Mouse (Mus musculus): ENCODE data around the gene Ugt1a5. TPM values are rescaled to one million over a fixed set of nuclear protein-coding genes. Genes with fewer than 3 reads are reported as not detected.
"Not testable (repeated sequence)": the region's sequence is repeated elsewhere in the genome, so short reads cannot be mapped to it uniquely, and the experiment has no call there.

The Ugt1a5 gene
- polyA plus RNA-seq, 1 experiment, result not detected

DNA sequence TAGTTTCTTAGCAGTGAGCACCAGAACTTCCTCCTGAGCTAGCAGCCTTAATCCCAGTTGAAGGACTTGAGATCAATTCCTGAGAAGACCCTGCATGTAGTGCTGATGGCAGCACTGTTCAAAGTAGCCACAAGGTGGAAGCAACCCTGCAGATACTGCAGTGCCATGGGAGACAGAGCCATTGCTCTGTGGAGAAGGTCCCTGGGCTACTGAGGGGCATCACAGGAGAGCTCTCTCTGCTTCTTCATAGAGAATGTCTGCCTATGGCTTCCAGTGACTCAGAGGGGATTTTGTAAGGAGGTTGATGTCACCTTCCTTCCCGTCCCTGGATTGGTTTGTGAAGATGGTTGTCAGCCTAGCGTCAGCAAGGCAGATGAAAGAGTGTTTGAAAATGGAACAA lies 15.7 kb upstream of the Ugt1a5 start:
- not testable (repeated sequence) for H3K27me3 ChIP-seq (ENCODE audit: control insufficient read depth, insufficient read depth, insufficient read length); H3K4me2 ChIP-seq (ENCODE audit: low read depth); H3K36me3 ChIP-seq (ENCODE audit: control insufficient read depth, insufficient read depth); H3K79me2 ChIP-seq (ENCODE audit: control insufficient read depth, insufficient read depth); H3K4me3 ChIP-seq; H3ac ChIP-seq (ENCODE audit: control insufficient read depth, insufficient read length)

DNA sequence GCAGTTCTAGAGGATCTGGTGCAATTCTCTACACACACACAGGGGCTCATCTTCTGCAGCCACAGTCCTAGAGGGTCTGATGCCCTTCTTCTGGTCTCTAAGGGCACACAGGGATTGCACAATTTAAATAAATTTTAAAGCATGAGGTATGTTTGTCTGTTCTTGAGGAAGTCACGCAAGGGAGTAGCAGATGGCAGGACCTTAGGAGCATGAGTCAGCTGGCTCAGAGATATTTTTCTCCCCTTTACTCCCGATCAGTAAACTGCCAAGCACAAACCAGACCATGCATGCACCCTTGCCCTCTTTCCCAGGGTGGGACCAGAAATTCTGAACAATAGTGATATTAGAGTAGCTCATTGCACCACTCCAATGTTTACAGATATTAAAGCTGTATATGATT lies 7.4 kb upstream of the Ugt1a5 start:
- TF ChIP-seq MAX (IDR thresholded peaks at IDR 0.05; ENCODE audit: low read depth), result no peak
- TF ChIP-seq USF1 (IDR thresholded peaks at IDR 0.05; ENCODE audit: low read depth), result no peak
- TF ChIP-seq POLR2A (IDR thresholded peaks at IDR 0.05; ENCODE audit: insufficient read length, low read depth), result no peak
- no peak for TF ChIP-seq MYOD1 (IDR thresholded peaks at IDR 0.05; ENCODE audit: control insufficient read depth in 1 of 3, insufficient read length in 2 of 3, low read depth in 2 of 3)
- no peak for TF ChIP-seq MYOG (IDR thresholded peaks at IDR 0.05; ENCODE audit: control insufficient read depth in 1 of 3, insufficient read depth in 1 of 3, insufficient read length in 2 of 3, low read depth in 2 of 3)
- no peak for TF ChIP-seq SRF (IDR thresholded peaks at IDR 0.05; ENCODE audit: control insufficient read depth, insufficient read length, low read depth)
- no peak for TF ChIP-seq POLR2AphosphoS2 (IDR thresholded peaks at IDR 0.05; ENCODE audit: insufficient read length, low read depth)
- Histone ChIP-seq H3K4me3 (no peak overlapping the region), H3ac (ENCODE audit: control insufficient read depth, insufficient read length) (no peak overlapping the region), H3K36me3 (ENCODE audit: control insufficient read depth, insufficient read depth) (no peaks in the 10 kb centered on the region), H3K4me2 (ENCODE audit: low read depth) (no peak overlapping the region), H3K27me3 (ENCODE audit: control insufficient read depth, insufficient read depth, insufficient read length) (no peaks in the 10 kb centered on the region), H3K79me2 (ENCODE audit: control insufficient read depth, insufficient read depth) (no peaks in the 10 kb centered on the region)

DNA sequence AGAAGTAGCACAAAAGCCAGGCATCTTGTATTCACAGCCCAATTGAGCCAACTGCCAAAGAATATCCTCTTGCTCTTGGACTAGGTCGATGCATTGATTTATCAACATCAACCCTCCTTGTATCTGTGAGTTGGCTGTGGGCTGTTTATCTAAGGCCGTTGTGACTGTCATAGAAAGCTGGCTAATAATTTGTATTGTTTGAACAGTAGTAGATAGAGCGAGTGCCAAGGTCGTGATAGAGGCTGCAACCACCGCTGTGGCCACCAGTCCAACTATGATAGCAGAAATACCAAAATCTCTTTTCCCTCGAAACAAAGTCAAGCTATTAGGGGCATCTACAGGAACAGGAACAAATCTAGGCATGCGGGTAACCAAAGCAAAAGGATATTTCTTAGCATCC lies 6.4 kb downstream of the Ugt1a5 start:
- not testable (repeated sequence) for H3K4me2 ChIP-seq (ENCODE audit: low read depth); H3ac ChIP-seq (ENCODE audit: control insufficient read depth, insufficient read length); H3K4me3 ChIP-seq; H3K79me2 ChIP-seq (ENCODE audit: control insufficient read depth, insufficient read depth); H3K36me3 ChIP-seq (ENCODE audit: control insufficient read depth, insufficient read depth); H3K27me3 ChIP-seq (ENCODE audit: control insufficient read depth, insufficient read depth, insufficient read length)

DNA sequence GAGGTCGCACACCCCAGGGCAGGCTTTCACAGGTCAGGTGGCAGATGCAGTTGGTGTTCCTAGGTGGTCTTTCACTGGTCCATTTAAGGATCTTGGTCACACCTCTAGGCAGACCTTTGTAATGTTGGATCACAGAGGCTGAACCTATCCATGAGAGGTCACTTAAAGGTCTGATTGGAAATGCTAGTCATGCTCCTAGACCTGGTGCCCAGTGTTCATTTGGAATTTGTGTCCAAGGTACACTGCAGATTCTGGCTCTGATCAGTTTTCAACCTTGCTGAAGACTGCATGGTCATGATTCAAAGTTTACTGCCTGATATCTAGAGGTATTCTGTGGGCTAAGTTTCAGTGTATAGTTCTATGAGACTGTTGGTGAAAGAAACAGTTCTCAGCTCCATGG lies 13.8 kb downstream of the Ugt1a5 start:
- Histone ChIP-seq H3K27me3 (ENCODE audit: control insufficient read depth, insufficient read depth, insufficient read length) (peaks cover 3% of the 10 kb centered on the region), H3K36me3 (ENCODE audit: control insufficient read depth, insufficient read depth) (no peaks in the 10 kb centered on the region), H3K4me2 (ENCODE audit: low read depth) (no peak overlapping the region), H3ac (ENCODE audit: control insufficient read depth, insufficient read length) (no peak overlapping the region), H3K4me3 (no peak overlapping the region), H3K79me2 (ENCODE audit: control insufficient read depth, insufficient read depth) (no peaks in the 10 kb centered on the region)
- no peak for TF ChIP-seq TCF3 (IDR thresholded peaks at IDR 0.05; ENCODE audit: insufficient read length, low read depth)
- no peak for TF ChIP-seq CEBPB (IDR thresholded peaks at IDR 0.05; ENCODE audit: insufficient read depth, poor library complexity, severe bottlenecking)
- no peak for TF ChIP-seq MYOG (IDR thresholded peaks at IDR 0.05; ENCODE audit: control insufficient read depth in 1 of 3, insufficient read depth in 1 of 3, insufficient read length in 2 of 3, low read depth in 2 of 3)
- no peak for TF ChIP-seq POLR2A (IDR thresholded peaks at IDR 0.05; ENCODE audit: insufficient read length, low read depth)
- TF ChIP-seq MYOD1 (IDR thresholded peaks at IDR 0.05; ENCODE audit: control insufficient read depth in 1 of 3, insufficient read length in 2 of 3, low read depth in 2 of 3), result no peak
- TF ChIP-seq REST (IDR thresholded peaks at IDR 0.05; ENCODE audit: insufficient read depth, insufficient read length), result no peak
- TF ChIP-seq MAX (IDR thresholded peaks at IDR 0.05; ENCODE audit: low read depth), result no peak
- no peak for TF ChIP-seq SRF (IDR thresholded peaks at IDR 0.05; ENCODE audit: control insufficient read depth, insufficient read length, low read depth)
- no peak for TF ChIP-seq POLR2AphosphoS2 (IDR thresholded peaks at IDR 0.05; ENCODE audit: insufficient read length, low read depth)
- TF ChIP-seq USF1 (IDR thresholded peaks at IDR 0.05; ENCODE audit: low read depth), result no peak
- no peak for TF ChIP-seq E2F4 (IDR thresholded peaks at IDR 0.05; ENCODE audit: insufficient read depth)

DNA sequence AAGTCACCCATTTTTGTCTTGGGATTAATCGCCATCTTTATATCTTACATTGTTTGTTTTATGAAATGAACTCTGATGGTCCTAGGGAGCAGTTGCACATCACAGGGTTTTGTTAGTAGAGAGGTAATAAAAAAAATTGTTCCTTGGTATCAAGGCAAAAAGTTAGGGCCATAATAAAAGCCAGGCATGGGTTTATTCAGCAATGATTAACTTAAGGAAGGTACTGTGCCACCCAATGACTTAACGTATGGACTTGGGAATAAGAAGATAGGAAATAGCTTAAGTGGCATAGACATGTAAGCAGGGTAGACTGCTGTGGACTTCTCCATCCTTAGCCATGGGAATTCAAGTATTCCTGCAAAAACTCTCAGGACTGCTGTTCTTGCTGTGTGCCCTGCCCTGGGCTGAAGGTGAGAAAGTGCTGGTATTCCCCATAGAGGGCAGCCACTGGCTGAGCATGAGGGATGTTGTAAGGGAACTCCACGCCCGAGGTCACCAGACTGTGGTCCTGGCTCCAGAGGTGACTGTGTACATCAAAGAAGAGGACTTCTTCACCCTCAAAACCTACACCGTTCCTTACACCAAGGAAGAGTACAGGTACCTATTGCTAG lies 20.6 kb downstream of the Ugt1a5 start:
- Histone ChIP-seq H3K4me2 (ENCODE audit: low read depth) (no peak overlapping the region), H3K4me3 (no peak overlapping the region), H3K79me2 (ENCODE audit: control insufficient read depth, insufficient read depth) (no peaks in the 10 kb centered on the region), H3K36me3 (ENCODE audit: control insufficient read depth, insufficient read depth) (no peaks in the 10 kb centered on the region), H3K27me3 (ENCODE audit: control insufficient read depth, insufficient read depth, insufficient read length) (peaks cover 3% of the 10 kb centered on the region), H3ac (ENCODE audit: control insufficient read depth, insufficient read length) (no peak overlapping the region)
- TF ChIP-seq POLR2A (IDR thresholded peaks at IDR 0.05; ENCODE audit: insufficient read length, low read depth), result no peak

DNA sequence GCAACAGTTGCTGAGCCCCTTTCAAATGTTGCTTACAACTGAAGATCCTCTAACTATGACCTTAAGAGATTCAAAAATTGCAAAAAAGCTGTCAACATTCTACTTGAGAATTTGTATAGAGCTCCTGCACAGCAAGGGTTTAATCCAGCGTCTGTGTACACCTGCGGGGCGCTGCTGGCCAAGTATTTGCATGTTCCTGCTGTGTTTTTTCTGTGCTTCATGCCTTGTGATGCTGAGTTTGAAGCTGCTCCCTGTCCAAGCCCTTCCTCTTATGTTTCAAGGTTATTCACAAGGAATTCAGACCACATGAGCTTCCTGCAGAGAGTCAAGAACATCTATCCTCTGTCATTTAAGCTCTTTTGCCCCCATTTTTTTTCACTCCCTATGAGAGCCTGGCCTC lies 26.3 kb downstream of the Ugt1a5 start:
- no peak overlapping the region for H3K4me3 ChIP-seq
- no peak overlapping the region for H3ac ChIP-seq (ENCODE audit: control insufficient read depth, insufficient read length)
- no peaks in the 10 kb centered on the region for H3K79me2 ChIP-seq (ENCODE audit: control insufficient read depth, insufficient read depth)
- no peaks in the 10 kb centered on the region for H3K27me3 ChIP-seq (ENCODE audit: control insufficient read depth, insufficient read depth, insufficient read length)
- no peaks in the 10 kb centered on the region for H3K36me3 ChIP-seq (ENCODE audit: control insufficient read depth, insufficient read depth)
- no peak overlapping the region for H3K4me2 ChIP-seq (ENCODE audit: low read depth)
- no peak for TF ChIP-seq MYOG (IDR thresholded peaks at IDR 0.05; ENCODE audit: control insufficient read depth in 1 of 3, insufficient read depth in 1 of 3, insufficient read length in 2 of 3, low read depth in 2 of 3)
- TF ChIP-seq REST (IDR thresholded peaks at IDR 0.05; ENCODE audit: insufficient read depth, insufficient read length), result no peak
- TF ChIP-seq POLR2AphosphoS2 (IDR thresholded peaks at IDR 0.05; ENCODE audit: insufficient read length, low read depth), result no peak
- no peak for TF ChIP-seq TCF3 (IDR thresholded peaks at IDR 0.05; ENCODE audit: insufficient read length, low read depth)
- no peak for TF ChIP-seq TCF12 (IDR thresholded peaks at IDR 0.05; ENCODE audit: insufficient read depth, poor library complexity, severe bottlenecking)
- no peak for TF ChIP-seq CEBPB (IDR thresholded peaks at IDR 0.05; ENCODE audit: insufficient read depth, poor library complexity, severe bottlenecking)
- no peak for TF ChIP-seq E2F4 (IDR thresholded peaks at IDR 0.05; ENCODE audit: insufficient read depth)
- TF ChIP-seq USF1 (IDR thresholded peaks at IDR 0.05; ENCODE audit: low read depth), result no peak

Data from myocyte (in vitro differentiated cells).